In genomic region chr10:10471961-10472610, GRCm38 (mm10) we compare ENCODE assay signal across 8 mouse cellular contexts. TPM values are rescaled to one million over a fixed set of nuclear protein-coding genes. Genes with fewer than 3 reads are reported as not detected.
A peak's percentile ranks its signal among the peaks of the same experiment; 100 is the strongest.
DNase-seq lines count a peak whose midpoint lies in the region; ATAC-seq and TF ChIP-seq lines count a peak whose summit lies in the region.

Gene Adgb (minus strand): TSS chr10:10472326.

- H3ac ChIP-seq in myocyte (ENCODE audit: control insufficient read depth, insufficient read length): no peak within 1 kb of the TSS

- H3K79me2 ChIP-seq in myocyte (ENCODE audit: control insufficient read depth, insufficient read depth): no peaks in the 10 kb centered on the region

- no peak for TF ChIP-seq POLR2A in myocyte (IDR thresholded peaks at IDR 0.05; ENCODE audit: insufficient read length, low read depth)

- no peaks in the 10 kb centered on the region for H3K27me3 ChIP-seq in E14TG2a.4 (ENCODE audit: insufficient read depth, low read length)
- H3K27me3 ChIP-seq in liver, embryonic 13.5 days: no peaks in the 10 kb centered on the region
- no peaks in the 10 kb centered on the region for H3K27me3 ChIP-seq in myocyte (ENCODE audit: control insufficient read depth, insufficient read depth, insufficient read length)

- no peaks in the 10 kb centered on the region for H3K9me3 ChIP-seq in E14TG2a.4 (ENCODE audit: low read length)
- H3K9me3 ChIP-seq in liver, embryonic 13.5 days (replicated peaks): no peaks in the 10 kb centered on the region

- no peak within 1 kb of the TSS for H3K27ac ChIP-seq in liver, embryonic 13.5 days

- H3K4me3 ChIP-seq in E14TG2a.4 (replicated peaks; ENCODE audit: low read length) (peak within 1 kb of the TSS; percentile 41), myocyte (no peak within 1 kb of the TSS)
- H3K4me3 ChIP-seq in liver, embryonic 13.5 days (replicated peaks): peak within 1 kb of the TSS; percentile 21; the same call in 1 of the 2 replicates

- H3K4me1 ChIP-seq in E14TG2a.4 (replicated peaks; ENCODE audit: low read depth, low read length): peaks cover 20% of the 10 kb centered on the region
- peaks cover 11% of the 10 kb centered on the region; the same call in 1 of the 2 replicates for H3K4me1 ChIP-seq in liver, embryonic 13.5 days (replicated peaks)

- WGBS in liver, embryonic 13.5 days (ENCODE audit: insufficient replicate concordance): 7% methylated on average over 22 of the region's 22 CpGs

- ATAC-seq in frontal cortex, adult (ENCODE audit: low TSS enrichment): peak; percentile 96
- peak; percentile 68; the same call in 1 of the 2 replicates for ATAC-seq in liver, embryonic 13.5 days (ENCODE audit: low read depth)

- intact Hi-C loops in heart, postnatal 25 days (cut with DNase I): no loop called here

- no peak for TF ChIP-seq CTCF in E14TG2a.4 (conservative IDR thresholded peaks at IDR 0.05; ENCODE audit: low read length)

- DNase-seq in cerebellum, adult 8-10 months: peak; percentile 27
- DNase-seq in heart, postnatal 25 days (ENCODE audit: low spot score): peak; percentile 45
- DNase-seq in layer of hippocampus, adult 11-12 months (ENCODE audit: low spot score): peak; percentile 55
- no peak for DNase-seq in liver, embryonic 13.5 days
- DNase-seq in testis, postnatal 14 days (ENCODE audit: low spot score): peak; percentile 72

- H3K9ac ChIP-seq in liver, embryonic 13.5 days: 0 out of 2 replicates have a peak within 1 kb of the TSS, but pooled peaks have one; percentile 9

- peak within 1 kb of the TSS; percentile 46 for H3K4me2 ChIP-seq in liver, embryonic 13.5 days
- peak within 1 kb of the TSS; percentile 4 for H3K4me2 ChIP-seq in myocyte (ENCODE audit: low read depth)

- H3K36me3 ChIP-seq in E14TG2a.4 (ENCODE audit: insufficient read depth, low read length): no peaks in the 10 kb centered on the region
- no peaks in the 10 kb centered on the region for H3K36me3 ChIP-seq in liver, embryonic 13.5 days
- H3K36me3 ChIP-seq in myocyte (ENCODE audit: control insufficient read depth, insufficient read depth): no peaks in the 10 kb centered on the region

TF ChIP-seq in myocyte, 11 proteins besides CTCF, POLR2A, EP300 and RAD21:
- TF ChIP-seq CEBPB (IDR thresholded peaks at IDR 0.05; ENCODE audit: insufficient read depth, poor library complexity, severe bottlenecking) (no peak), POLR2AphosphoS2 (IDR thresholded peaks at IDR 0.05; ENCODE audit: insufficient read length, low read depth) (no peak), MYOG (IDR thresholded peaks at IDR 0.05; ENCODE audit: control insufficient read depth in 1 of 3, insufficient read depth in 1 of 3, insufficient read length in 2 of 3, low read depth in 2 of 3) (no peak), SRF (IDR thresholded peaks at IDR 0.05; ENCODE audit: control insufficient read depth, insufficient read length, low read depth) (no peak), MYOD1 (IDR thresholded peaks at IDR 0.05; ENCODE audit: control insufficient read depth in 1 of 3, insufficient read length in 2 of 3, low read depth in 2 of 3) (no peak), TCF3 (IDR thresholded peaks at IDR 0.05; ENCODE audit: insufficient read length, low read depth) (no peak), TCF12 (IDR thresholded peaks at IDR 0.05; ENCODE audit: insufficient read depth, poor library complexity, severe bottlenecking) (no peak), USF1 (IDR thresholded peaks at IDR 0.05; ENCODE audit: low read depth) (no peak), E2F4 (IDR thresholded peaks at IDR 0.05; ENCODE audit: insufficient read depth) (no peak), MAX (IDR thresholded peaks at IDR 0.05; ENCODE audit: low read depth) (no peak), REST (IDR thresholded peaks at IDR 0.05; ENCODE audit: insufficient read depth, insufficient read length) (no peak)

RNA-seq across cellular contexts. Expression of gene Adgb, which starts in this region (rescaled TPM):
- under 1 TPM in 1 of 2 experiments, not detected in 1; 0.08 TPM for total RNA-seq in heart, postnatal 25 days (2021)
- 0.25 and 0.27 TPM in 2 replicates for polyA plus RNA-seq in liver, embryonic 13.5 days (2015; fragmentation: Nextera tagmentation; extraction: Ambion mirVana)
- not detected for polyA plus RNA-seq in myocyte (2012; fragmentation: generic; extraction: Trizol)

Comparison
In these comparisons a context has a peak if more than half of its experiments do, and no peak if none do; other contexts are left out.
1. Peak in DNase-seq in heart, postnatal 25 days; RNA of the gene not detected or under 1 TPM.
2. Peak in ATAC-seq, H3K4me3 ChIP-seq, H3K9ac ChIP-seq and H3K4me2 ChIP-seq in liver, embryonic 13.5 days; RNA of the gene not detected or under 1 TPM.